Mouse (Mus musculus): Measurements from ENCODE around the gene Map3k6. TPM values are rescaled to one million over a fixed set of nuclear protein-coding genes. Genes with fewer than 3 reads are reported as not detected.

Gene Map3k6
- polyA plus RNA-seq, 1 experiment from 2014 or later, result 1.9 TPM

- H3K4me1 ChIP-seq (ENCODE audit: control insufficient read depth, insufficient read depth, low read length), result peaks cover 7% of the 10 kb centered on the region; the same call in 1 of the 2 replicates
- 72% methylated on average over 5 of the region's 5 CpGs for WGBS
- H3K9ac ChIP-seq (replicated peaks; ENCODE audit: low read length), result no peak overlapping the region
- DNase-seq (peak; percentile 28), ATAC-seq (ENCODE audit: low FRiP score, low TSS enrichment) (no peak)
- no peak overlapping the region for H3K4me3 ChIP-seq (replicated peaks; ENCODE audit: low read depth, low read length)
- H3K4me2 ChIP-seq (ENCODE audit: low read length), result no peak overlapping the region
- H3K27me3 ChIP-seq (ENCODE audit: control insufficient read depth, insufficient read depth, low read length), result no peaks in the 10 kb centered on the region
- peaks cover 72% of the 10 kb centered on the region for H3K36me3 ChIP-seq (ENCODE audit: control insufficient read depth, insufficient read depth, low read length)
- peak overlapping the region; percentile 14 for H3K27ac ChIP-seq (replicated peaks; ENCODE audit: low read depth, low read length)
- no peaks in the 10 kb centered on the region for H3K9me3 ChIP-seq (ENCODE audit: control insufficient read depth, low read length)
These were observed 59.1 kb downstream of the Map3k6 start for GRCm38 (mm10) chr4:133299701-133300100.

GRCm38 (mm10) chr4:133300421-133300820, 59.8 kb downstream of the Map3k6 start:
- peaks cover 7% of the 10 kb centered on the region; the same call in 1 of the 2 replicates for H3K4me1 ChIP-seq (ENCODE audit: control insufficient read depth, insufficient read depth, low read length)
- H3K4me3 ChIP-seq (replicated peaks; ENCODE audit: low read depth, low read length), result no peak overlapping the region
- H3K9me3 ChIP-seq (ENCODE audit: control insufficient read depth, low read length), result no peaks in the 10 kb centered on the region
- H3K27me3 ChIP-seq (ENCODE audit: control insufficient read depth, insufficient read depth, low read length), result no peaks in the 10 kb centered on the region
- H3K36me3 ChIP-seq (ENCODE audit: control insufficient read depth, insufficient read depth, low read length), result peaks cover 65% of the 10 kb centered on the region
- H3K9ac ChIP-seq (replicated peaks; ENCODE audit: low read length), result no peak overlapping the region
- no peak for DNase-seq
- H3K4me2 ChIP-seq (ENCODE audit: low read length), result no peak overlapping the region
- WGBS, result 89% methylated on average over 11 of the region's 11 CpGs
- no peak for ATAC-seq (ENCODE audit: low FRiP score, low TSS enrichment)
- no peak overlapping the region for H3K27ac ChIP-seq (replicated peaks; ENCODE audit: low read depth, low read length)

GRCm38 (mm10) chr4:133301802-133302201, 61.2 kb downstream of the Map3k6 start:
- WGBS, result 24% methylated on average over 4 of the region's 4 CpGs
- no peak overlapping the region for H3K4me2 ChIP-seq (ENCODE audit: low read length)
- H3K4me1 ChIP-seq (ENCODE audit: control insufficient read depth, insufficient read depth, low read length), result peaks cover 7% of the 10 kb centered on the region; the same call in 1 of the 2 replicates
- H3K9ac ChIP-seq (replicated peaks; ENCODE audit: low read length), result no peak overlapping the region
- H3K36me3 ChIP-seq (ENCODE audit: control insufficient read depth, insufficient read depth, low read length), result peaks cover 55% of the 10 kb centered on the region
- DNase-seq (peak; percentile 85), ATAC-seq (ENCODE audit: low FRiP score, low TSS enrichment) (no peak)
- no peaks in the 10 kb centered on the region for H3K9me3 ChIP-seq (ENCODE audit: control insufficient read depth, low read length)
- no peak overlapping the region for H3K27ac ChIP-seq (replicated peaks; ENCODE audit: low read depth, low read length)
- H3K4me3 ChIP-seq (replicated peaks; ENCODE audit: low read depth, low read length), result no peak overlapping the region
- no peaks in the 10 kb centered on the region for H3K27me3 ChIP-seq (ENCODE audit: control insufficient read depth, insufficient read depth, low read length)

Small RNA genes within 50 kb of the gene (microRNA-seq; reads per million reads assigned to microRNA genes)
- 0.73 reads per million for gene Mir7017

Other genes starting within 250 kb of the Map3k6 start
- 13.0 and 15.3 TPM in 2 replicates for gene Ahdc1, start 229.6 kb upstream of the Map3k6 start, polyA plus RNA-seq (2014; fragmentation: Nextera tagmentation; extraction: Ambion mirVana)
- gene Wasf2, start 110.3 kb upstream of the Map3k6 start, polyA plus RNA-seq (2014; fragmentation: Nextera tagmentation; extraction: Ambion mirVana), result 19.6 and 23.1 TPM in 2 replicates
- 0.95 and 2.9 TPM in 2 replicates for gene Cd164l2, start 28.7 kb upstream of the Map3k6 start, polyA plus RNA-seq (2014; fragmentation: Nextera tagmentation; extraction: Ambion mirVana)
- gene Gpr3, start 28.3 kb upstream of the Map3k6 start, polyA plus RNA-seq (2014; fragmentation: Nextera tagmentation; extraction: Ambion mirVana), result 1.3 and 2.4 TPM in 2 replicates
- gene Sytl1, start 22.3 kb downstream of the Map3k6 start, polyA plus RNA-seq (2014; fragmentation: Nextera tagmentation; extraction: Ambion mirVana), result 0.25 and 0.31 TPM in 2 replicates
- 115 and 121 TPM in 2 replicates for gene Tmem222, start 37.0 kb downstream of the Map3k6 start, polyA plus RNA-seq (2014; fragmentation: Nextera tagmentation; extraction: Ambion mirVana)
- gene Wdtc1, start 112.7 kb downstream of the Map3k6 start, polyA plus RNA-seq (2014; fragmentation: Nextera tagmentation; extraction: Ambion mirVana), result 21.3 and 24.9 TPM in 2 replicates
- gene Slc9a1, start 128.9 kb downstream of the Map3k6 start, polyA plus RNA-seq (2014; fragmentation: Nextera tagmentation; extraction: Ambion mirVana), result 8.2 and 8.3 TPM in 2 replicates
- gene Tent5b, start 239.3 kb downstream of the Map3k6 start, polyA plus RNA-seq (2014; fragmentation: Nextera tagmentation; extraction: Ambion mirVana), result 0.09 and 0.15 TPM in 2 replicates